Mouse (Mus musculus): ENCODE results near the gene Morn1.

Gene Morn1

DNA sequence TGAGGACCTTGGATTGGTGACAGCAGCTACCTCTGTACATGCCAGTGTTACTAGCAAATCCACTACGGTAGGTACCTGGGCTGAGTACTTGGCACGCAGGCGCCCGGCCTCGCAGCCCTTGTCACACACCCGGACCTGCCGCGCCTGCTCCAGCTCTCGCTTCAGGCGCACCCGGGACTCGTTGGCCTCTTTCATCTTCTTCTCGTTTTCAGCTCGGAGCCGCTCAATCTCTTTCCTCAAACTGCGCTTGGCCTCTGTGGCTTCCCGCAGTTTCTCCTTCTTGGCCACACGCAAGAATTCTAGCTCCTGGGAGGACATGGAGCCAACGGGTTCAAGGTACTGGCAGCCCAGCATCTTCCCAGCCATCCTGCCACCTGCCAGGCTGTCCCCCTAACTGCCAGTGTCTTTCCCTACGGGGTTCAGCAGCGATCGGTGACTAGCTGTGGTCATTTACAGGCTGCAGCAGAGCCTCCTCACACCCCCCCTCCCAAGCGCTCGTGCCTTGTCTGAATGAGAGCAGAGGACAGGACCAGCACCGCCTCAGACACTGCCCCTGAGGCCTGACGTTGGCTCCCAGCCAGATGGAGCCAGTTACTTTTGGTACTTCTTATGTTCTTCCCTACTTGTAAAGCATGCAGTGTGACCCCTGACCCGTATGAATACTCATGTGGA is 71.6 kb downstream of the Morn1 start:
- in situ Hi-C loops (cut with MboI, MseI), result loop anchor here (10.0 kb wide), 1 partner anchor 57 kb away; no protein-coding TSS in a partner anchor

DNA sequence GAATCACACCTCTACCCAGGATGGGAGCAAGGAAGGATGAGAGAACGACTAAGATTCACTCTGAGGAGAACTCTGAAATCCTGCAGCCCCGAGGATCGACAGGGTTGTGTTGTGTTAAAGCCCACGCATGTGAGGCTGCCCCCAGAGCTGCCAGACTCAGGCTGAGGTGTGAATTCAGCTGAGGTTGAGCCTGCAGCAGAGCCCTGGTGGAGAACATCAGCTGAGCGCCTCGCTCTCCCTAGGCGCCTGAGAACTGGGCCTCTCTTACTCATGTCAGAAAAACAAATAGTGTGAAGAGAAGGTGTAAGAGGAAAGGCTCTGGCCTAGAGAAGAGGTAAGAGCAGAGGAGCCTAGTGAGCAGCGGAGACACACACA is 72.2 kb downstream of the Morn1 start:
- in situ Hi-C loops (cut with MboI, MseI), result loop anchor here (10.0 kb wide), 1 partner anchor 56 kb away; no protein-coding TSS in a partner anchor

GRCm38 (mm10) chr4:155162433-155163319 is 76.3 kb downstream of the Morn1 start:
- in situ Hi-C loops (cut with MboI, MseI), result no loop called here

DNA sequence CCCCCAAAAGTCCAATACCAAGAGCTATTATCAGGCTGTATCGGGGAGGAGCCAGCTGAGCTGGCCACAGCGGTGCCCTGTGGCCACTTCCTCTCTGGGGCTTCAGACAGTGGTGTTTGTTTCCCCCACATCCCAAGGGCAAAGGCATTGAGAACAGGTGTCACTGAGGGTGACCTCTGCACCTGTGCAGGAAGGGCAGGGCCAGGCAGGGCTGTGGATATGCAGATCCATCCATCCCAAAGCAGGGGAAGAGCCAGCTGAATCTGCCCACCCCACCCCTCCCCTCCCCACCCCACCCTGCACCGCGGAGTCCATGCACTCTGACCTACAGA is 76.9 kb downstream of the Morn1 start:
- in situ Hi-C loops (cut with MboI, MseI), result no loop called here

DNA sequence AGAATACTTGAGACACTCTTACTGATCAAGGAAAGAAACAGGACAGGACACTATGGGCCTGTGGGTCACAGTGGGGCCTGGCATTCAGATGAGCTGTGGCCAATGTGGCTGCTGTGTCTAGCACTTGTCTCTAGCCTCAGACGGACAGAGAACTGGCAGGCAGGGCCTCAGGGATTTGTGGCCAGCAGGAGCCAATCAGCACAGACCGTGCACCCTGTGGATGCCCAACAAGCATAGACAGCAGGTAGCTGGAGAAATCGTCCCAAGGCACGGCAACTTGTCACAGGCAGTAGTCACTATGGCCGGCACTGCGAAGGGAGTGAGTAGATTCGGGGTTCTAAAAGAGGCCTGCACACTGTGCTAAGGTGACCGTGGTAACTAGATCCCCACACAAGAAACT is 77.3 kb downstream of the Morn1 start:
- in situ Hi-C loops (cut with MboI, MseI), result no loop called here

DNA sequence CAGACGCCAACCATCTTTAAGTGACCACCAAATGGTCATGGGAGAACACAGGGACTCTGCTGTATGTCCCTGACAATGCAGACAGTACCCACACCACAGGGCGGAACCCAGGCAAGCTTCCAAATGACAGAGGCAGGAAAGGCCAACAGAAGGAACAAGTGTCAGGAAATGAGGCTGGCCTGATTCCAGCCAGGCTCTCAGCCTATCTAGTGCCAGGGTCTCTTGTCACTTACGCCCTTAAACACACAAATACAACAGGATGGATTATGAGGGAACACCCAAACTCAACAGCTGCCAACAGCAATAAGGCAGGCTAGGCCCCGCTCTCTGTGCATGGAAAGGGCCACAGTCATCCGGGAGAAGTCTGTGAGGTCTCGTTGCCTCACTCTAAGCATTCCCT is 78.2 kb downstream of the Morn1 start:
- in situ Hi-C loops (cut with MboI, MseI), result no loop called here

- in situ Hi-C loops (cut with MboI, MseI), result no loop called here
These were observed 79.5 kb downstream of the Morn1 start for GRCm38 (mm10) chr4:155165861-155166260.

- in situ Hi-C loops (cut with MboI, MseI), result no loop called here
These were observed 82.5 kb downstream of the Morn1 start for GRCm38 (mm10) chr4:155168835-155169252.

GRCm38 (mm10) chr4:155170614-155171212 is 84.3 kb downstream of the Morn1 start:
- in situ Hi-C loops (cut with MboI, MseI), result no loop called here

DNA sequence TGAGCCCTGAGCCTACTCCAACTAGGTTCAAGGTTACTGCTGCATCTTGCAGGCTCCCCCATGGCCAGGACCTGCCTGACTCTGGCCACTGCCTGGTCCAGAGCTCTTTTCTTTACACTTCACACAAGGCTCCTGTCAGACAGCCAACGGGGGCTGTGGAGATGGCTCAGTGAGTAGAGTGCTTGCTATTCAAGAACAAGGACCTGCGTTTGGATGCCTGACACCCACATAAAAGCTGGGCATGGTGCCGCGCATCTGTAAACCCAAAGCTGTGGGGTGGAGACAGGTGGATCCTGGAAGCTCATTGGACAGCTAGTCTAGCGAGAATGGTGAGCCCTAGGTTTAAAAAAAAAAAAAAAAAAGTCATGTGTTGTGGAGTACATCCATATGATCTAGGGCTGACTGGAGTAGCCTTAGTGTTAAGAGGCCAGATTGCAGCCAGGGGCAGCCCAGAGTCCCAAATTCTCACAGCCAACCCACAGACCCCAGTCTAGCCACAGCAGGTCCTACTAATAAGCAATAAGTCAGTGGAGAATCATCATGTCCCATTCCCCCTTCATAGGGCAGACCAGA is 85.7 kb downstream of the Morn1 start:
- in situ Hi-C loops (cut with MboI, MseI), result no loop called here

GRCm38 (mm10) chr4:155172909-155173821 is 86.8 kb downstream of the Morn1 start:
- in situ Hi-C loops (cut with MboI, MseI), result no loop called here

DNA sequence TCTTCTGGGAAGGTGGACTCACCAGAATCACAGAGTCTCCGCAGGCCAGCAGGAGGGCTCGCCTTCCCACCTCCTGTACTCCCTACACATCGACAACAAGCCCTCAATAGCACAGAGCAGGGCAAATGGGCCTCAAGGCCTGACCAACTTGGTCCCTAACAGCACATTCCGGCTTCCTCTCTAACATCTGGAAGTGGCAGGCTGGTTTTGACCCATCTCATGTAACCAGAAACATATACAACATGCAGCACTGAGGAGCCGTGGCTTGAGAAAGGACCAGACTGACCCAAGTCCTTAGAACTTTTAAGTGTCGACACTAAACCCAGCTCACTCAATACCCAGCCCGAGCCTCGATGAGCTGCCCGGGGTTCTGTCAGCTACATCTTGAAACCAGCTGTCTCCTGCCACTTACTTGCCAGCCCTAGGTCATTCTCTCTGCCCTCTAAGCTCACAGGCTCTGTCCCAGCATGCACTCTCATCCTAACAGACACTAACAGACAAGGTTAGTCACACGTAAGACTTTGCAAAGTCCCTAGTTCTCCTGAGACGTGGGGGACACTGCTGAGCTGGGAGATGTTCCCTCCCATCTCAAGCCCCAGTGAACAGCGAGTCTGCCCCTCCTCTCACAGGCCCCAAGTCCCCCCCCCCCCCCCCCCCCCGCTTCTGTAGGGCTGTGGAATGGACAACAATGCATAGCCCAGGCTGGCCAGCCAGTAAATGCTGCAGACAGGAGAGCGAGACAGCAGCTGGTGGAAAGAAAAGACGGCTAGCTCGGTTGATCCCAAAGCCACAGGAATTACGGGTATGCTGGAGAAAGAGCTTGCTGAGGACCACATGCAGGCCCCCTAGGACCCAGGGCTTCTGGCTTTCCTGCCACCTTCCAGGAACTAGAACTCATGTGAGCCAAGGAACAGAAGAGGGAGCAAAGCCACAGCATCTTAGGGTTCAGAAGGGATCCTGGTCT is 87.7 kb downstream of the Morn1 start:
- in situ Hi-C loops (cut with MboI, MseI), result no loop called here

DNA sequence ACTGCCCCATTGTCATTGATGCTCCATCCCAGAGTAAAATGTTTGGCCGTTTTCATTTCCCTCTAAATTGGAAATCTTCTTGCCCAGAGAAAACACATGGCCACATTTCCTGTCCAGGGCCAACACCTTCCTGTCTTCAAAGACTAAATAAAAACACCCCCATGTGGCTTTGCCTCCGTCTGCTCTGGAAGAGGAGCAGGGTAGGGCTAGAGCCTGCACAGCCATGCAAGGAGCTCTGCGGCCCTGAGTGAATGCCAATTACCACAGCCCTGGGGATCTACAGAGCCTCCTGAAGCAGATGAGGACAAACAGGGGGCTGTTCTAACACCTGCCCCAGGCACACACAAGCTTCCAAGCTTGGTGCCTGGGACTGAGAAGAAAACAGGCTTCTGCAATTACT is 89.8 kb downstream of the Morn1 start:
- in situ Hi-C loops (cut with MboI, MseI), result no loop called here

GRCm38 (mm10) chr4:155178274-155178673 is 91.9 kb downstream of the Morn1 start:
- in situ Hi-C loops (cut with MboI, MseI), result no loop called here

DNA sequence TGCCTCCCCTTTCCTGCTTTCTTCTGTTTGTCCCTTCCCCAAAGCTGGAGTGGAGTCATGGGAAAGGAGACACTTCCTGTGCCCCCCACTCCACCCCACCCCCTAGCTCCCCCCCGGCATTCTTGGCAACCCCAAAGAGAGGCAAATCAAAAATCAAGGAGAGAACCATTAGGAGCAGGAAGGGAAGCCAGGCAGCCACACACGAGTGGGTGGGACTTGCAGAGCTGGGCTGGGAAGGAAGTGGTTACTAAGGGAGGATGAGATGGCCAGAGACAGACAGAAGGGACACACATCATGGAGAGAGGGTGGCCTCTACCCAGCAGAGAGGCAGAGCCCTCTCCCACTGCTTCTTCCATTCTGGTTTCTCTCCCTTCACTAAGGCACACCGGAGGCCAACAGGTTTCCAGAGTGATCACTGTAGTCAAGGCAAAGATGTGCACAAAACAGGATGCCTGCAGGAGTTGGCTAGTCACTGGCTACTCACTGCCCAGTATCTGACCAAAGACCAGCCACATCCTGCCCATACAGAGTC is 92.7 kb downstream of the Morn1 start:
- in situ Hi-C loops (cut with MboI, MseI), result no loop called here

- in situ Hi-C loops (cut with MboI, MseI), result no loop called here
These were observed 96.8 kb downstream of the Morn1 start for GRCm38 (mm10) chr4:155183201-155183600.

- in situ Hi-C loops (cut with MboI, MseI), result no loop called here
These were observed 98.1 kb downstream of the Morn1 start for GRCm38 (mm10) chr4:155184248-155185070.

DNA sequence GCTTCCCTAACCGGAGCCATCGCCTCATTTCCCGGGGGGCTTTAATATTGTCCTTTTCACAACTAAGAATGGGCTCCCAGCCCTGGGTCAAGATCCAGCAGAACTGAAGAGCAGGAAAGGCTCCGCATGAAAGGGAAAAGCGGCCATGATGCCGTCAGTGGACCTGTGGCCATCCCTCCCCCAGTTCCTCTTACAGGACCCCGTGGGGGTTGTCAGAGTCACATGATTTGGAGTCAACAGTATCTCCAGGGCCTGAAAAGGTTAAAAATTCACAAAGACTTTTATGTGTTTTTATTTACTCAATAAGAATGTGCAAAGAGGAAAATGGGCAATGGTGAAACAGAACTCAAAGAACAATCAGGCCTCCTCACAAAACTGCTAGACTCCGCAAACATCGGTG is 99.5 kb downstream of the Morn1 start:
- in situ Hi-C loops (cut with MboI, MseI), result no loop called here

GRCm38 (mm10) chr4:155187192-155187674 is 100.9 kb downstream of the Morn1 start:
- in situ Hi-C loops (cut with MboI, MseI), result no loop called here

Data from T-helper 1 cell (primary cell).